Mouse (Mus musculus) embryonic facial prominence, embryonic 12.5 days (tissue): Measurements from ENCODE around the gene Fut11. TPM values are rescaled to one million over a fixed set of nuclear protein-coding genes. Genes with fewer than 3 reads are reported as not detected.
A peak's percentile ranks its signal among the peaks of the same experiment; 100 is the strongest.

Experiments
- ATAC-seq: fragments of 200-750 bp; cut with Nextera tagmentation; 2 replicates; pipeline ENCODE4 v1.8.0; 2017; ENCODE audit not compliant: insufficient number of reproducible peaks, insufficient read depth, low FRiP score, low TSS enrichment
- H3K27ac ChIP-seq: fragments of 300-500 bp; sonication (generic); 2 replicates; pipeline ENCODE4 v1.5.1; 2016; ENCODE audit warnings: mild to moderate bottlenecking
- H3K27me3 ChIP-seq: fragments of 300-500 bp; sonication (generic); 2 replicates; pipeline ENCODE4 v1.6.1; 2016; ENCODE audit warnings: mild to moderate bottlenecking, moderate library complexity
- H3K36me3 ChIP-seq: fragments of 300-500 bp; sonication (generic); 2 replicates; pipeline ENCODE4 v1.6.1; 2016; ENCODE audit warnings: mild to moderate bottlenecking
- H3K4me1 ChIP-seq: fragments of 300-500 bp; sonication (generic); 2 replicates; pipeline ENCODE4 v1.6.1; 2016
- H3K4me2 ChIP-seq: fragments of 300-500 bp; sonication (generic); replicated peaks from 2 replicates; pipeline ENCODE4 v1.6.1; 2016; ENCODE audit warnings: mild to moderate bottlenecking, moderate library complexity
- H3K4me3 ChIP-seq: fragments of 300-500 bp; sonication (generic); 2 replicates; pipeline ENCODE4 v1.5.1; 2016; ENCODE audit warnings: mild to moderate bottlenecking
- H3K9ac ChIP-seq: fragments of 300-500 bp; sonication (generic); 2 replicates; pipeline ENCODE4 v1.6.1; 2016; ENCODE audit warnings: mild to moderate bottlenecking, moderate library complexity
- H3K9me3 ChIP-seq: fragments of 300-500 bp; sonication (generic); 2 replicates; pipeline ENCODE4 v1.6.1; 2016; ENCODE audit warnings: mild to moderate bottlenecking, moderate library complexity
- WGBS: fragments of 180-500 bp; shearing (Covaris S2); methylation state at CpG from one replicate; pipeline ENCODE4 v1.1.7; 2016; 5-methylcytosine and 5-hydroxymethylcytosine counted together
- polyA plus RNA-seq: library from polyadenylated mRNA; unstranded; fragments of >200 nt; fragmentation: Nextera tagmentation; extraction: Ambion mirVana; gene quantifications from 2 replicates; pipeline ENCODE4 v1.2.1, GENCODE M21; 2016

Fut11 gene
- polyA plus RNA-seq, 1 experiment from 2014 or later: 29.3 TPM

DNA sequence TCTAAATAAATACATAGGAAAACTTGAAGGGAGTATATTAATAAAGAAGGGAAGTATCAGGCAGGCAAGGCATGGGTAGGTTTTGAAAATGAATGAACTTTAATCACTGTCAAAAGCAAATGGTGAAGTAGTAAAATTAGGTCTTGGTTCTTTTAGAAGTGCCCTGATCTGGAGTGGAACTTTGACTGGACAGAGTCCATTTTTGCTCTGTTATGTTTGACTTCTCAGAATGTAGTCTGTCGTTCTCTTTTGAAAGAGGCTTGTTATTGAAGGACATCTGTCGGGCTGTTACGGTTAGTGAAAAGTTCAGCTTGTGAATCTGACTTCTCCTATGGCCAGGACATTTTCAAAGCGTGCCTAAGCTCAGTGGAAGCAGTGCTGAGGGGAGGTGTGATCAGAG is 16.9 kb upstream of the Fut11 start:
- ATAC-seq: no peak
- Histone ChIP-seq H3K4me3 (no peak overlapping the region), H3K9ac (no peak overlapping the region), H3K27ac (no peak overlapping the region), H3K4me2 (no peak overlapping the region), H3K36me3 (peaks cover 69% of the 10 kb centered on the region), H3K27me3 (no peaks in the 10 kb centered on the region), H3K9me3 (no peaks in the 10 kb centered on the region), H3K4me1 (peaks cover 10% of the 10 kb centered on the region)
- WGBS: 95% methylated on average over 4 of the region's 4 CpGs

DNA sequence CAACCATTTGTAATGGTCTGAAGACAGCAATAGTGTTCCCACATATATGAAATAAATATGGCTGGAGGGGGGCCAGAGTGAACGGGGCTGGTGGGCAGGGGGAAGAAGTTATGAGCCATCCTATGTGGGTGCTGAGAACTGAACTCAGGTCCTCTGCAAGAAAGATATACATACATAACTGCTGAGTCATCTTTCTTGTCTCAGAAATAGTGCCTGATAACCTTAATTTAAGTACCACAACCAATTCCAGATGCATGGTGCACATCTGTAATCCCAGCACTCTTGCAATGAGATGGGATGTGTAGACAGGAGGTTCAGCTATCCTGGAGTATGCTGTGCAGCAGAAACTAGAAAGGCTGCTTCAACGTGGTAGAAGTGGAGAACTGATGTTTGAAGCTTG is 13.0 kb upstream of the Fut11 start:
- WGBS: 91% methylated on average over 2 of the region's 2 CpGs
- Histone ChIP-seq H3K4me2 (no peak overlapping the region), H3K36me3 (peaks cover 97% of the 10 kb centered on the region), H3K27ac (no peak overlapping the region), H3K9ac (no peak overlapping the region), H3K9me3 (no peaks in the 10 kb centered on the region), H3K4me3 (no peak overlapping the region), H3K27me3 (no peaks in the 10 kb centered on the region), H3K4me1 (no peaks in the 10 kb centered on the region)
- ATAC-seq: no peak

DNA sequence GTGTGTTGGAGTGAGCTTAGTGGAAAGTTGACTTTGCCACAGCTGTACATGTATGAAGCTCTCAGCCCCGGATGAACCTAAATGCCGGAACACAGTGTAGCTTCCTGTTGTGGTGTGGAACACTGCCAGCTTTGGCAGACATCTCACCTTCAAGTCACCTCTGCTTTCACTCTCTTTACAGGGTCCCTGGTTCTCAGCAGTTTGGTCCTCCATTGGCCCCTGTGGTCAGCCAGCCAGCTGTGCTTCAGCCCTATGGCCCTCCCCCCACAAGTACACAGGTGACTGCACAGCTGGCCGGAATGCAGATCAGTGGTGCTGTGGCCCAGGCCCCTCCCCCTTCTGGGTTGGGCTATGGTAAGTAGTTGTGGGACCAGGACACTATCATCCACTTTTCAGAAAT is 12.3 kb upstream of the Fut11 start:
- H3K36me3 ChIP-seq: peaks cover 98% of the 10 kb centered on the region
- H3K4me2 ChIP-seq: no peak overlapping the region
- no peaks in the 10 kb centered on the region for H3K27me3 ChIP-seq
- no peaks in the 10 kb centered on the region for H3K9me3 ChIP-seq
- WGBS: 75% methylated on average over 3 of the region's 3 CpGs
- no peak for ATAC-seq
- H3K4me1 ChIP-seq: no peaks in the 10 kb centered on the region
- H3K4me3 ChIP-seq: no peak overlapping the region
- no peak overlapping the region for H3K27ac ChIP-seq
- H3K9ac ChIP-seq: no peak overlapping the region

DNA sequence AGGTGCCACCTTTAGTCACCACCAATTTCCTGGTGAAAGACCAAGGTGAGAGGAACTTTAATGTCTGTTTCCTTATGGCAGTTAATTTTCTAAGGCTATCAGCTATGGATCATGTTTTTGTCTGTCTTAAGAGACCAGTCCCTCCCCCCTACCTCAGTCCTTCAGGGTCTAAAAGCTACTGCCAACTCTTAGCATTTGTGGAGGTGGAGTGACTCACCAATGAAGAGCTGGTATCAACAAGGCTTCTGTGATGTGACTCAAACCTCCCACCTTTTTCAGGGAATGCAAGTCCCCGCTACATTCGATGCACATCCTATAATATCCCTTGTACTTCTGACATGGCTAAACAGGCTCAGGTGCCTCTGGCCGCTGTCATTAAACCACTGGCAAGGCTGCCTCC is 8.2 kb upstream of the Fut11 start:
- 93% methylated on average over 3 of the region's 3 CpGs for WGBS
- no peak overlapping the region for H3K4me3 ChIP-seq

DNA sequence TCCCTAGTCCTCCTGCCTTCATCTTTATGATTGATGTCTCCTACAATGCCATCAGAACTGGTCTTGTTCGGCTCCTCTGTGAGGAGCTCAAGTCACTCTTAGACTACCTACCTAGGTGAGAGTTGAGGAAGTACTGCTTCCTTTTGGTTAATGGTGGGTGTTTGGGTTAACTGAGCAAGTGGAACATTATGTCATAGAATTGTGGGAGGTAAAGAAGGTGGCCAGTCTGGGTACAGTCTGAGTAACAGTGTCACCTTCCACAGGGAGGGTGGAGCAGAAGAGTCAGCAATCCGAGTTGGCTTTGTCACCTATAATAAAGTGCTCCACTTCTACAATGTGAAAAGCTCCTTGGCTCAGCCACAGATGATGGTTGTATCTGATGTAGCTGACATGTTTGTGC is 5.8 kb upstream of the Fut11 start:
- no peaks in the 10 kb centered on the region for H3K27me3 ChIP-seq
- no peaks in the 10 kb centered on the region for H3K9me3 ChIP-seq
- no peak overlapping the region for H3K4me3 ChIP-seq
- no peak overlapping the region for H3K9ac ChIP-seq
- peaks cover 99% of the 10 kb centered on the region for H3K36me3 ChIP-seq
- no peaks in the 10 kb centered on the region for H3K4me1 ChIP-seq
- H3K27ac ChIP-seq: no peak overlapping the region
- WGBS: 89% methylated on average over 2 of the region's 2 CpGs
- ATAC-seq: no peak
- no peak overlapping the region for H3K4me2 ChIP-seq

More for the DNA sequence above, 8.2 kb upstream of the Fut11 start:
- Histone ChIP-seq H3K27me3 (no peaks in the 10 kb centered on the region), H3K9ac (no peak overlapping the region), H3K9me3 (no peaks in the 10 kb centered on the region), H3K4me2 (no peak overlapping the region), H3K4me1 (no peaks in the 10 kb centered on the region), H3K27ac (no peak overlapping the region), H3K36me3 (peaks cover 99% of the 10 kb centered on the region)
- no peak for ATAC-seq

DNA sequence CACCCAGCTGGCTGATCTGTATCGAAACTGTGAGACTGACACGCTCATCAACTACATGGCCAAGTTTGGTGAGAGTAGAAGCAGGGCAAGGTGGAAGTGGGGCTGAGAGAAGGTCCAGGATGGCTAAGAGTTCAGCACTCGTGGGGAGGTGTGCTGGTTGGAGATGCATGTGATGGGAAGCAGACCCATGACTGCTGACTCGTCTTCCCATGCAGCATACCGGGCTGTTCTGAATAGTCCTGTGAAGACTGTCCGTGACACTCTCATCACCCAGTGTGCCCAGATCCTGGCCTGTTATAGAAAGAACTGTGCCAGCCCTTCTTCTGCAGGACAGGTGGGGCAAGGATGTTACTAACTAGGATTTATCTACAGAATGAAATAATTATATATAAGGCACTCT is 3.0 kb upstream of the Fut11 start:
- H3K4me2 ChIP-seq: no peak overlapping the region
- H3K36me3 ChIP-seq: peaks cover 75% of the 10 kb centered on the region
- 93% methylated on average over 6 of the region's 6 CpGs for WGBS
- peaks cover 17% of the 10 kb centered on the region for H3K4me1 ChIP-seq
- H3K9me3 ChIP-seq: no peaks in the 10 kb centered on the region
- no peak overlapping the region for H3K9ac ChIP-seq
- no peaks in the 10 kb centered on the region for H3K27me3 ChIP-seq
- H3K27ac ChIP-seq: no peak overlapping the region
- ATAC-seq: no peak
- H3K4me3 ChIP-seq: no peak overlapping the region

DNA sequence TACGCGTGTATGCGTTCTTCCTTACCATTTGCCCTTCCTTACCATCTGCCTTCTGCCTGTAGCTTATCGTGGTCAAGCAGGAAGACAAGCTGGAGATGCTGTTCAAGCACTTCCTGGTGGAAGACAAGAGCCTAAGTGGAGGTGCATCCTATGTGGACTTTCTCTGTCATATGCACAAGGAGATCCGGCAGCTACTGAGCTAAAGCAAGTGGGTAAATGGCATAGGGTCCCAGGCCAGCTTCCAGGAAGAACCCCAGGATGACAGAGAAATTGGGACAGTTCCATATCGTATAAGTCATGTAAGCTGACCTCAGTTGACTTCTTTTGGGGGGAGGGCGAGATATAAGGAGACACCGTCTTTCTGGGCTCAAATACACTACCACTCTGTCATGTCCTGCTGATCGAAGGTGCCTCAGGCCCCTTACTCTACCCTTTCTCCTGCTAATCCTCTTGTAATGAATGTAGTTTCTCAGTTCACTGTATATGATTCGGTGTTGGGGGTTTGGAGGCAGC is 1.1 kb upstream of the Fut11 start:
- ATAC-seq: no peak
- Histone ChIP-seq H3K36me3 (peaks cover 57% of the 10 kb centered on the region), H3K27ac (no peak overlapping the region), H3K4me2 (no peak overlapping the region), H3K4me1 (peaks cover 27% of the 10 kb centered on the region), H3K27me3 (no peaks in the 10 kb centered on the region), H3K4me3 (no peak overlapping the region; the same call in 1 of the 2 replicates), H3K9ac (no peak overlapping the region), H3K9me3 (no peaks in the 10 kb centered on the region)
- 91% methylated on average over 10 of the region's 10 CpGs for WGBS

DNA sequence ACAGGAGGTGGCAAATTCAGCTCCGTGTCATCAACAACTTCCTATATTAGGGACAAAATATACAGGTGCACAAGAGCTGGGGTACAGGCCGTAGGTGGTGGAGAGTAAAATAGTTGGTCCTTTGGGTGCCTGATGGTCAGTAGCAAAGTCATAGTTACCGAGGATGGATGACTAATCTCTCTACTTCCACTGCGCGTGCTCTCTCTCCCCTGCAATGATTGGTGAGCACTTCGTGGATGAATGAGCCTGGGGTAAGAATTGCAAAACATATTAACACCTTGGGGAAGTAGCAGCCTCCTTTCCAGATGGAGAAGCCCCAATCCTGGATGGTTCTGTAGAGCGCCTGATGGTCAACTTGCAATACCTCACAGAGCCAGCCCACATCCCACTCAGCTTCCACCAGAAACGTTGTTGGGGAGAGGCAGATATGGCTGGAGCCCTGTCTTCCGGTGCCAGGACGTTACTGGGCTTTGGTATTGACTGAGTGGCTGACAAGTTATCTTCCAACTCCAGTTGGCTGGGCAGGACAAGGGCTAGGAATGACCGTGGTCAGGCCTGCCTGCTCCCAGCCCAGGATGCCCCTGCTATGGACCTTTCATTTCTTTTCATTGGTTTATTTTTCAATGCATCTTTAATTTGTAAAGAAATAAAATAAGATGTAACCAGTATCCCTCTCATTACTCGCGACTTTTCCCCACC is 434 bp upstream of the Fut11 start:
- H3K4me1 ChIP-seq: peaks cover 27% of the 10 kb centered on the region
- H3K4me2 ChIP-seq: peak overlapping the region; percentile 85
- H3K27ac ChIP-seq: peak overlapping the region; percentile 98
- H3K9me3 ChIP-seq: no peaks in the 10 kb centered on the region
- peak overlapping the region; percentile 86 for H3K4me3 ChIP-seq
- peaks cover 50% of the 10 kb centered on the region for H3K36me3 ChIP-seq
- peak overlapping the region; percentile 80 for H3K9ac ChIP-seq
- H3K27me3 ChIP-seq: no peaks in the 10 kb centered on the region
- peak; percentile 4; the same call in 1 of the 2 replicates for ATAC-seq
- 52% methylated on average over 13 of the region's 13 CpGs for WGBS

DNA sequence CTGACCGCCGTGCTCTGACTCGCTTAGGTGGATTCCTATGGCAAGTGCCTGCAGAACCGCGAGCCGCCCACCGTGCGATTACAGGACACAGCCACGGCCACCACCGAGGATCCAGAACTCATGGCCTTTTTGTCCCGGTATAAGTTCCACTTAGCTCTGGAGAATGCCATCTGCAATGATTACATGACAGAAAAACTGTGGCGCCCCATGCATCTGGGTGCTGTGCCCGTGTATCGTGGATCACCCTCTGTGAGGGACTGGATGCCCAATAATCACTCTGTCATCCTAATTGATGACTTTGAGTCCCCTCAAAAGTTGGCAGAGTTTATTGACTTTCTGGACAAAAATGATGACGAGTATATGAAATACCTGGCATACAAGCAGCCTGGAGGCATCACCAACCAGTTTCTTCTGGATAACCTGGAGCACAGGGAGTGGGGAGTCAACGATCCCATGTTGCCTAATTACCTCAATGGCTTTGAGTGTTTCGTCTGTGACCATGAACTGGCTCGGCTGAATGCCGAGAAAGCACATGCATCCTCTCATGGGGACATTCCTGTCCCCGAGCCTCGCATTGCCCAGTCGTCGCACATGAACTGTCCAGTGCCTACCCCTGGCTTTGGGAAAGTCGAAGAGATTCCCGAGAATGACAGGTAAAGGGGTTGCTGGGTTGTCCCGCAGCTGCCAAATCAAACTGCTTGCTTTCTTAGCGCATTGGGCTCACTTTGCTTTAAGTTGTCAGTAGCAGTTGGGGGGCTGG is 1.2 kb downstream of the Fut11 start:
- no peaks in the 10 kb centered on the region for H3K27me3 ChIP-seq
- 12% methylated on average over 27 of the region's 27 CpGs for WGBS
- no peaks in the 10 kb centered on the region for H3K9me3 ChIP-seq
- H3K4me3 ChIP-seq: peak overlapping the region; percentile 86
- H3K4me1 ChIP-seq: peaks cover 27% of the 10 kb centered on the region
- no peak for ATAC-seq
- H3K4me2 ChIP-seq: peak overlapping the region; percentile 85
- peaks cover 34% of the 10 kb centered on the region for H3K36me3 ChIP-seq
- peak overlapping the region; percentile 80 for H3K9ac ChIP-seq
- peak overlapping the region; percentile 98 for H3K27ac ChIP-seq

DNA sequence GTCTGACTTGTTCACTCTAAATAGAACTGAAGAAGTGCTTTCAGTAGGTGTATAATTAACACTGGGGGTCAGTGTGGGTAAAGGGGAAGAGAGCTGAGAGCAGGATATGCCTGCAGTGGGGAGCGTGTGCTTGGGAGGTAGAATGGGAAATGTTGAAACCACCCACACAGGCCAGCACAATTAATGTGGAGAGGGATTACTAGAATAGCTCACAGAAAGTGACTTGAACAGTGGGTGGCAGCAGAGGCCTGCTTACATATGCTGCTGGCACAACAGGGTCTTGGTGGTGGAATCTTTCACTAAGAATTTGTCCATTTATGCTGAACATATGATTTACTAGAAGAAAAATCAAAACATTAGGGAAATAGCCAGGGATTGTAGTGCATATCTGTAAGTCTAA is 2.2 kb downstream of the Fut11 start:
- peak overlapping the region; percentile 85 for H3K4me2 ChIP-seq
- H3K9me3 ChIP-seq: no peaks in the 10 kb centered on the region
- no peaks in the 10 kb centered on the region for H3K27me3 ChIP-seq
- H3K9ac ChIP-seq: peak overlapping the region; percentile 32; the same call in 1 of the 2 replicates
- ATAC-seq: no peak
- peak overlapping the region; percentile 86 for H3K4me3 ChIP-seq
- peaks cover 23% of the 10 kb centered on the region for H3K36me3 ChIP-seq
- H3K27ac ChIP-seq: no peak overlapping the region
- peaks cover 35% of the 10 kb centered on the region for H3K4me1 ChIP-seq
- WGBS: 14% methylated on average over 1 of the region's 1 CpGs

DNA sequence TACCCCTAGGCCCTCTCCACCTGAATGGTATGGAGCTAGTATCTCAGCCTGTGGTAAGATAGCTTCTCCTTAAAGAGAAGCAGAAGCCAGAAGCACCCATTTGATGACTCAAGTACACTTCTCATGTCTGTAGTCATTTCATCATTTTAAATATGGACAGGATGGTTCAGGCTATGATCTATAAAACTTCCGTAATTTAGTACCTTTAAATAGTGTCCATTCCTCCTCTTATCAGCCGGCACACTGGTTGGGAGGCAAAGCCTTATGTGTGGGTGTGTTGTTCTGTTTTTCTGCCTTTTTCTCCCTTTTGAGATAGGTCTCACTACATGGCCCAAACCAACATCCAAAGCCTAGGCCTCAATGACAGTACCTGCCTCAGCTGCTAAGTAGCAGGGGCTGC is 3.7 kb downstream of the Fut11 start:
- peaks cover 36% of the 10 kb centered on the region for H3K4me1 ChIP-seq
- ATAC-seq: no peak
- no peaks in the 10 kb centered on the region for H3K27me3 ChIP-seq
- no peak overlapping the region for H3K4me2 ChIP-seq
- no peak overlapping the region for H3K4me3 ChIP-seq
- no peak overlapping the region for H3K9ac ChIP-seq
- 83% methylated on average over 2 of the region's 2 CpGs for WGBS
- H3K27ac ChIP-seq: no peak overlapping the region
- peaks cover 8% of the 10 kb centered on the region for H3K36me3 ChIP-seq
- no peaks in the 10 kb centered on the region for H3K9me3 ChIP-seq

DNA sequence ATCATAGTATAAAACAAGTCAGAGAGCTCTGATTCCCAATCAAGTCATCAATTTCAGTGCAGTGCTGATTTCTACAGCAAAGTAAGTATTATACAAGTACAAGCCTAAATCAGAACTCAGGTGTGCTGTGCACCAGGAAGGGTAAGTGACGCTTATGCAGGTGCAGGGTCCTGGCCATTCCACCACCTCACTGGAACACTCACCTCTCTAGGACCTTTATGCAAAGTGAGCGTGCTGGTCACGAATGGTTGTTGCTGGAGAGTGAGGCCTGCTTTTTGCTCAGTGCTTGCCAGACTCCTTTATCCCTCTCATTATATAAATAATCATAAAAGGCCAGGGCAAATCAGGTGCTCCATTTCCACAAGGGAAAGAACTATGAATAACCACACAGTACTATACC is 5.6 kb downstream of the Fut11 start:
- ATAC-seq: no peak
- no peak overlapping the region for H3K27ac ChIP-seq
- H3K9me3 ChIP-seq: no peaks in the 10 kb centered on the region
- peaks cover 34% of the 10 kb centered on the region for H3K4me1 ChIP-seq
- peaks cover 12% of the 10 kb centered on the region for H3K36me3 ChIP-seq
- no peak overlapping the region for H3K4me3 ChIP-seq
- H3K9ac ChIP-seq: peak overlapping the region; percentile 24; the same call in 1 of the 2 replicates
- H3K27me3 ChIP-seq: no peaks in the 10 kb centered on the region
- WGBS: 83% methylated on average over 3 of the region's 3 CpGs
- H3K4me2 ChIP-seq: no peak overlapping the region
